Mouse (Mus musculus) right cerebral cortex, postnatal 4 days (tissue): ENCODE data around the gene Sdr16c6.

ENCODE experiments used
- DNase-seq: peaks from one replicate; pipeline ENCODE4 v3.0.0-alpha.2; 2022

The Sdr16c6 gene

GRCm38 (mm10) chr4:4077372-4077771 is at the start of gene Sdr16c6:
Gene Sdr16c6, minus strand, starts transcription at chr4:4077522.
- DNase-seq, result no peak

- DNase-seq, result no peak
Observed at GRCm38 (mm10) chr4:4080180-4080579, 2.9 kb upstream of the Sdr16c6 start.

GRCm38 (mm10) chr4:4079132-4079531 is 1.8 kb upstream of the Sdr16c6 start:
- no peak for DNase-seq

- DNase-seq, result no peak
Observed at GRCm38 (mm10) chr4:4076001-4076400, 1.3 kb downstream of the Sdr16c6 start.
